Mouse (Mus musculus) neural tube, embryonic 14.5 days (tissue): Measurements from ENCODE around the gene Stk24. TPM values are rescaled to one million over a fixed set of nuclear protein-coding genes. Genes with fewer than 3 reads are reported as not detected.

Source experiments
- ATAC-seq: fragments of 200-750 bp; cut with Nextera tagmentation; 2 replicates; pipeline ENCODE4 v1.8.0; 2017; ENCODE audit warnings: low read depth, mild to moderate bottlenecking, moderate TSS enrichment, moderate library complexity
- H3K27ac ChIP-seq: fragments of 300-500 bp; sonication (generic); 2 replicates; pipeline ENCODE4 v1.5.1; 2014; ENCODE audit warnings: low read depth, mild to moderate bottlenecking, control low read depth, low read length, moderate library complexity, mixed read lengths
- H3K27me3 ChIP-seq: fragments of 300-500 bp; sonication (generic); 2 replicates; pipeline ENCODE4 v1.6.1; 2014; ENCODE audit warnings: low read length; ENCODE audit not compliant: control insufficient read depth, insufficient read depth
- H3K36me3 ChIP-seq: fragments of 300-500 bp; sonication (generic); 2 replicates; pipeline ENCODE4 v1.6.1; 2014; ENCODE audit warnings: low read length, mixed read lengths; ENCODE audit not compliant: control insufficient read depth, insufficient read depth
- H3K4me1 ChIP-seq: fragments of 300-500 bp; sonication (generic); 2 replicates; pipeline ENCODE4 v1.6.1; 2014; ENCODE audit warnings: low read length; ENCODE audit not compliant: control insufficient read depth, insufficient read depth
- H3K4me2 ChIP-seq: fragments of 300-500 bp; sonication (generic); 2 replicates; pipeline ENCODE4 v1.6.1; 2014; ENCODE audit warnings: mild to moderate bottlenecking, low read depth, low read length, control low read depth
- H3K4me3 ChIP-seq: fragments of 300-500 bp; sonication (generic); 2 replicates; pipeline ENCODE4 v1.5.1; 2014; ENCODE audit warnings: low read depth, low read length, control low read depth, mixed read lengths
- H3K9ac ChIP-seq: fragments of 300-500 bp; sonication (generic); replicated peaks from 2 replicates; pipeline ENCODE4 v1.6.1; 2014; ENCODE audit warnings: low read depth, mild to moderate bottlenecking, control low read depth, low read length, mixed read lengths
- H3K9me3 ChIP-seq: fragments of 300-500 bp; sonication (generic); 2 replicates; pipeline ENCODE4 v1.6.1; 2016; ENCODE audit warnings: low read length; ENCODE audit not compliant: control insufficient read depth
- WGBS: fragments of 180-500 bp; shearing (Covaris S2); extraction: QIAGEN DNeasy Blood & Tissue Kit; methylation state at CpG from one replicate; pipeline ENCODE4 v1.1.7; 2014; 5-methylcytosine and 5-hydroxymethylcytosine counted together
- polyA plus RNA-seq: library from polyadenylated mRNA; unstranded; fragments of >200 nt; fragmentation: Nextera tagmentation; extraction: Ambion mirVana; gene quantifications from 2 replicates; pipeline ENCODE4 v1.2.1, GENCODE M21; 2014

The Stk24 gene
- polyA plus RNA-seq, 1 experiment from 2014 or later = 19.9 TPM

DNA sequence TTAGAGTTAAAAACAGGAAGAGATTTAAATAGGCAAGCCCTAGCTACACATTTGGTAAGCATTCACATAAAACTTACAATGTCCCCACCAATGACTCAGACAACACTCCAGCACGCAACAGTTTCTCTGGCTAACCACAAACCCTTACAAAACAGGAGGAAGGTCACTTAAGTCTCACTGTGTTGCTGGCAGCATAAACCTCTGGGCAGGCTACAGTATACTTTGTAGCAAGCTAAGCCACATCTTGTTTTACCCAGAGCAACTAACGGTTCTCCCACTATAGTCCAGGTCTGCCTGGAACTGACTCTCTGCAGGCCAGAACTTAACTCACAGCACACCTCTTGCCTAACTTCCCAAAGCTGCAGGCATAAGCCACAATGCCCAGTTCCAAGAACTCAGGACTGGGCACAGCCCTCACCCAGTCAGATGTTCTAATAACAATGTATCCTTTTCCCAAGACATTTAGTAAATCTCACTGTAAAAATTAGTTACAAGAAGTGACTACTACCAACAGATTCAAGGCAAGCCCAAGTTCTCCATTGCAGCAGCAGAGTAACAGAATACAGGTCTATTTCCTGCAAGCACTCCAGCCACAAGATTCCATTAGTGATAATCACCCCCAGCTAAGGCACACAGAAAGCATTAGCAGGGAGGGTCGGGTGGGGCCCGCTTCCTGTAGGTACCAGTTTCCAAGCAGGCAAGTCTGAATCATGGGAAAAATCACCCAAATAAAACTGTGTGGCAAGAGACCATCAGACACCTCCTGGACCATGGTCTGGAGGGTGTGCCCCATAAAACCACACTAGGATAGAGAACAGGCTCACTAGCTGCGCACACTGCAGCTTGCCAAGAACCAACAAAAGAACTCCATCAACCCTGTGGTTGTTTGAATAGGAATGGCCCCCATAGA, 7.6 kb downstream of the Stk24 start:
- no peak overlapping the region for H3K27ac ChIP-seq
- H3K4me1 ChIP-seq = peaks cover 15% of the 10 kb centered on the region
- H3K9me3 ChIP-seq = no peaks in the 10 kb centered on the region
- no peak overlapping the region for H3K9ac ChIP-seq
- 85% methylated on average over 5 of the region's 5 CpGs for whole genome bisulfite sequencing
- H3K4me2 ChIP-seq = no peak overlapping the region
- no peak overlapping the region for H3K4me3 ChIP-seq
- ATAC-seq = no peak; the same call in 1 of the 2 replicates
- no peaks in the 10 kb centered on the region for H3K36me3 ChIP-seq
- no peaks in the 10 kb centered on the region for H3K27me3 ChIP-seq

DNA sequence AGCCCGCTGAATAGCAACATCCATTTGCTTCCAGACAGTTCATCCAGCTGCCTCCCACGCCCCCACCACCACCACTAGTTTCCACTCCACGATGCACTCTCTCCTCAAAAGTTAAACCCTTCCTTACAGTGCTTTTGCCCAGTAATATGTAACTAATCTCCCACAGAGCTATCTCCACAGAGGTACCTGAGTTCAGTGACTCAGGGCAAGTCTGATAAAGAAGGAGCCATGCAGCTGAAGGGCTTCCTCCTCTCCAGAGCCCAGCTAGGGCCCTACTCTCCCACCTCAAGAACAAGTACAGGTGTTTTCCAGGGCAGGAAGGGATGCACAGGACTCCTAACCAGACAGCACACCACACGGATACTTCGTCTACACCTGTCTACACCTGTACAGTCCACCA, 10.4 kb downstream of the Stk24 start:
- Histone ChIP-seq H3K36me3 (no peaks in the 10 kb centered on the region), H3K4me3 (no peak overlapping the region), H3K9me3 (no peaks in the 10 kb centered on the region), H3K4me2 (no peak overlapping the region), H3K4me1 (peaks cover 14% of the 10 kb centered on the region), H3K9ac (no peak overlapping the region), H3K27me3 (no peaks in the 10 kb centered on the region), H3K27ac (no peak overlapping the region)
- ATAC-seq = 0 out of 2 replicates have a peak, but pooled peaks have one; percentile 32
- WGBS = 54% methylated on average over 5 of the region's 5 CpGs

DNA sequence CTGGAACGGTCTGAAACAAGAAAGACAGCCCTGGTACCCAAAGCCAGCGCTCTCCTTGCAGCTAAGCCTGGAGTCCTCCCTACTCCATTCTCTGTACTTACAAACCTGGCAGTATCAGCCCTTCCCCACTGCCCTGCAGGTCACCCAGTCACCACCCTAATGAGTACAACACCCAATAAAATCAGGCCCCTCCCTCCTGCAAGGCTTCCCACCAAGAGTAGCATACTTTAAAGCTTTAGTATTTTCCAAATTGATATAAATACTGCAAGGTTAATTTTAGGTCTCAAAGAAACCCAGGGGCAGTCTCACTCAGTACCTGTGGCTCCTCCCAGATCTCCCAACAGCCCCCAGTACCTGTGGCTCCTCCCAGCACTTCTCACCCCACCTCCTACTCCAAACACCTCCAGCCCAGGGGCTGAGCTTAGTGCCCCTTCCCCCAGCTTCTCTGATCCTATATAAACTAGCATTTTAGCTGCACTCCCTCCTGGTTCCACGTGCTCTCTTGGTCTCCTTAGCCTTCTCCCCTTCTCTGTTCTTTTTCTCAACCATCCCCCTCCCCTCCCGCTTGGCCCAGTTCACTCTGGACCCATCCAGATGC, 11.6 kb downstream of the Stk24 start:
- no peak overlapping the region for H3K4me3 ChIP-seq
- no peak overlapping the region for H3K4me2 ChIP-seq
- H3K27ac ChIP-seq = no peak overlapping the region
- no peak for ATAC-seq
- no peak overlapping the region for H3K9ac ChIP-seq
- WGBS = 51% methylated on average over 4 of the region's 4 CpGs
- no peaks in the 10 kb centered on the region for H3K36me3 ChIP-seq
- H3K4me1 ChIP-seq = peaks cover 14% of the 10 kb centered on the region
- no peaks in the 10 kb centered on the region for H3K27me3 ChIP-seq
- no peaks in the 10 kb centered on the region for H3K9me3 ChIP-seq

DNA sequence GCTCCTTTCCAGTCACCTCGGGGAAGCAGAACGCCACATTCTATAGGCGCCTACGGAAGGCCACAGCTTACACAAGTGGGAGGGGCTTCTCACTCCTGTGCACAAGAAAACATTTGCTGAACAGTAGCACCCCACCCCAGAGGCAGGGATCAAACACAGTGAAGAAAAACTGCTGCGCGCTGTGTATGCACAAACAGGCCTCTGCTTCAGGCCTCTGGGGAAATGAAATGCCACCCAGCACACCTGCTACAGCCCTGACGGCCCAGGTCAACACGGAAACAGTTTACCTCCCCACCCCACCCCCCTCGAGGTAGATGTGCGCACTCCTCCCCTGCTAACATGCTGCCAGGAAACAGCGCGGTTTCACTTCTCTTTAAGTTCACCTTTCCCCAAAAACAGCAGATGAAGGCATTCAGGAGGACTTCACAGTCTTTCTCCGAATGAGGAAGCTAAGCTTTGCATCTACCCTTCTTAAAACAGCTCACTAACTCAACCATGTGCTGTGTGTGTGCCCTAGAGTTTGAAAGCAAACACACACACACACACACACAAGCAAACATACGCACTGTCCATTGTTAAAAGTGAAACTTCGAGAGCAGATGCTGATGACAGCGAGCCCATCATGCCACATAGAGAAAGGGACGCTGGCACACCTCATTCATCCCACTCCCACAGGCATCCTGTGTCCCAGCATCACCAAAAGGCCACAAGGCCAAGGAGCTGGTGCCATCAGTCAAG, 13.7 kb downstream of the Stk24 start:
- peaks cover 14% of the 10 kb centered on the region for H3K4me1 ChIP-seq
- H3K27ac ChIP-seq = no peak overlapping the region
- no peak overlapping the region for H3K9ac ChIP-seq
- WGBS = 70% methylated on average over 17 of the region's 17 CpGs
- no peaks in the 10 kb centered on the region for H3K9me3 ChIP-seq
- no peak for ATAC-seq
- H3K27me3 ChIP-seq = no peaks in the 10 kb centered on the region
- no peaks in the 10 kb centered on the region for H3K36me3 ChIP-seq
- H3K4me3 ChIP-seq = no peak overlapping the region
- no peak overlapping the region for H3K4me2 ChIP-seq

DNA sequence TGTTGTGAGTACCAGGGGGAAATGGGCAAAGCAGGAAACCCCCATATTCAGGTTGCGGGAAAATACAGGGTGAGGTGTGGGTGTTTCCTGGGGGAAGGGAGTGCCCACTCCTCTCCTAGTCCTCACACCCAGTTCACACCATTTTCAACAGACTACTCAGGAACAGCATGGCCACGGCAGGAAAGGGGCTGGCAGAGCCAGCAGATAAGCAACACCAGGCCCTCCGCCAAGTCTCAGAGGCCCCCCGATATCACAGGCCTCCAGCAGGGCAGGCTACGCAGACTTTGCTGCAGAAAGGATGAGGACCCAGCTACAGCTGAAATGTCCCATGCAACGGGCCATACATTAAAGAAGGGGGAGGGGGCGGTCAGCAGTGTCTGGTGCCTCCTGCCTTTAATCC, 14.4 kb downstream of the Stk24 start:
- H3K4me3 ChIP-seq = no peak overlapping the region
- H3K27me3 ChIP-seq = no peaks in the 10 kb centered on the region
- peaks cover 14% of the 10 kb centered on the region for H3K4me1 ChIP-seq
- no peak for ATAC-seq
- no peak overlapping the region for H3K27ac ChIP-seq
- no peak overlapping the region for H3K4me2 ChIP-seq
- 74% methylated on average over 7 of the region's 7 CpGs for WGBS
- H3K9me3 ChIP-seq = no peaks in the 10 kb centered on the region
- H3K36me3 ChIP-seq = no peaks in the 10 kb centered on the region
- H3K9ac ChIP-seq = no peak overlapping the region

DNA sequence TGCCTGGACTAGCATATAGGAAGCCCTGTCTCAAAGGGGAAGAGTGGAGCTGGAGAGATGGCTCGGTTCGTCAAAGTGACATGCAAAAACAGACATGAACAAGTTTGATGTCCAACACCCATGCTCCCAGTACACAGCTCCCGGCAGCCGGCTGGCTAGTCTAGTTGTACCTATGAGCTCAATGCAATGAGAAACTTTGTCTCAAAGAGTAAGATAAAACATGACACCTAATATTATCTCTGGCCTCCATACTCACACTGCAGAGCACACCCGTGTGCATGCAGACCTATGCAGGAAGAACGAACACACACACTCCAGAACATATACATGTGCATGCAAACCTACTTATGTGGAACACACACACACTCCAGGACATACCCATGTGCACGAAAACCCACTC, 15.5 kb downstream of the Stk24 start:
- WGBS = 98% methylated on average over 7 of the region's 7 CpGs
- no peak for ATAC-seq

DNA sequence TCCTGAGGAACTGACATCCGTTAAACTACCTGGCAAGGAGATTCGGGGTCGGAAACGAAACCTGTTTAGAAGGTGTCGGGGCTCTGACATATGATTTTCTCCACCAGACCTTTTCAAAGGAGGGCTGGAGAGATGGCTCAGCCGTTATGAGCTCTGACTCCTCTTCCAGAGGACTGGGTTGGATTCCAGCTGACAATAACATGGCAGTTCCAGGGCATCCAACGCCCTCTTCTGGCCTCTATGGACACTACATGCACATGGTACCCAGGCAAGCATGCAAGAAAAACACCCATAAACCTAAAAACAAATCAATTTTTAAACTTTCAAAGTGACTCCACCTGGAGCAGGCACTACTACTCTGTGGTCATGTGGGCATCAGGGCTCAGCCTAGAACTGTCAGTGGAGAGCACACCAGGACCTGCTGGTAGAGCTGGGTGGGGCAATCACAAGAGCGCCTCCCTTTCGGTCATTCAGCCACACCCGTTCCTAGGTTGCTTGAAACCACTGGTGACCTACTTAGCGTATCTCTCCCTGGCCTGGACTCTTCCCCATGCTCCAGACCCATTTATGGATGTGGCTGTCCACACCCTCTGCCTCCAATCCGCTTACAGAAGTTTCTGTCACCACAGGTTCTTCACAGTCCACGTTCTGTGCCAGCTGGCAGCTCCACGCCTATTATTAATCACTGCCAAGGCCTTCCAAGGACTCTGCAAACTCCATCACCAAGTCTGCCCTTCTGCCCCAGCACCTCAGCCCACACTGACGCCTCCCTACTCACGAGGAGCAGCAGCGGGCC, 18.3 kb downstream of the Stk24 start:
- ATAC-seq = no peak
- H3K4me3 ChIP-seq = no peak overlapping the region
- H3K4me1 ChIP-seq = peaks cover 16% of the 10 kb centered on the region; the same call in 1 of the 2 replicates
- H3K36me3 ChIP-seq = no peaks in the 10 kb centered on the region
- H3K27me3 ChIP-seq = no peaks in the 10 kb centered on the region
- 92% methylated on average over 17 of the region's 17 CpGs for WGBS
- no peak overlapping the region for H3K4me2 ChIP-seq
- H3K9ac ChIP-seq = no peak overlapping the region
- H3K27ac ChIP-seq = no peak overlapping the region
- no peaks in the 10 kb centered on the region for H3K9me3 ChIP-seq

More for the DNA sequence above, 15.5 kb downstream of the Stk24 start:
- Histone ChIP-seq H3K4me3 (no peak overlapping the region), H3K36me3 (no peaks in the 10 kb centered on the region), H3K4me1 (peaks cover 10% of the 10 kb centered on the region), H3K27ac (no peak overlapping the region), H3K9ac (no peak overlapping the region), H3K9me3 (no peaks in the 10 kb centered on the region), H3K27me3 (no peaks in the 10 kb centered on the region), H3K4me2 (no peak overlapping the region)

DNA sequence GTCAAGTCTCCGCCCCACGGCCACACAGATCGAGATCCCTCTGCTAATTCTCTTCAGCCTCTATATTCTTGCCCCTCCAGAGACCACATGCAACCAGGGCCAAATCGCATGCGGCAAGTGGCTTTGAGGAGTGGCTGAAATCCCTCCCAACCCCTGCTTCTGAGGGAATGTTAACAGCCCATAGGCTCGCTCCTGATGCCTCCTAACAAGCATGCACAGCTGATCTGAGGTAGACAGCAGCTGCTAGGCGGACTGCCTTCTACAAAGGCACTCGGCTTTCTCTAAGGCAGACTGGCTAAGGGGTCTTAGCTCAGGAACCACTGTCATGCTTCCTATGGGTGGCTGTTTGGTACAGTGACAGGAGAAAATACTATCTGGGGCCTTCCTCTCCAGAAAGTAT, 20.0 kb downstream of the Stk24 start:
- Histone ChIP-seq H3K4me3 (no peak overlapping the region), H3K4me1 (peaks cover 11% of the 10 kb centered on the region; the same call in 1 of the 2 replicates), H3K36me3 (no peaks in the 10 kb centered on the region), H3K4me2 (no peak overlapping the region), H3K9me3 (no peaks in the 10 kb centered on the region), H3K27me3 (no peaks in the 10 kb centered on the region), H3K27ac (no peak overlapping the region), H3K9ac (no peak overlapping the region)
- ATAC-seq = no peak
- WGBS = 57% methylated on average over 8 of the region's 8 CpGs
